Mouse (Mus musculus): Measurements from ENCODE around the gene H2-T22. TPM values are rescaled to one million over a fixed set of nuclear protein-coding genes. Genes with fewer than 3 reads are reported as not detected.
A peak's percentile ranks its signal among the peaks of the same experiment; 100 is the strongest.

H2-T22 gene
- polyA plus RNA-seq, 1 experiment from 2014 or later: 15.0 TPM

DNA sequence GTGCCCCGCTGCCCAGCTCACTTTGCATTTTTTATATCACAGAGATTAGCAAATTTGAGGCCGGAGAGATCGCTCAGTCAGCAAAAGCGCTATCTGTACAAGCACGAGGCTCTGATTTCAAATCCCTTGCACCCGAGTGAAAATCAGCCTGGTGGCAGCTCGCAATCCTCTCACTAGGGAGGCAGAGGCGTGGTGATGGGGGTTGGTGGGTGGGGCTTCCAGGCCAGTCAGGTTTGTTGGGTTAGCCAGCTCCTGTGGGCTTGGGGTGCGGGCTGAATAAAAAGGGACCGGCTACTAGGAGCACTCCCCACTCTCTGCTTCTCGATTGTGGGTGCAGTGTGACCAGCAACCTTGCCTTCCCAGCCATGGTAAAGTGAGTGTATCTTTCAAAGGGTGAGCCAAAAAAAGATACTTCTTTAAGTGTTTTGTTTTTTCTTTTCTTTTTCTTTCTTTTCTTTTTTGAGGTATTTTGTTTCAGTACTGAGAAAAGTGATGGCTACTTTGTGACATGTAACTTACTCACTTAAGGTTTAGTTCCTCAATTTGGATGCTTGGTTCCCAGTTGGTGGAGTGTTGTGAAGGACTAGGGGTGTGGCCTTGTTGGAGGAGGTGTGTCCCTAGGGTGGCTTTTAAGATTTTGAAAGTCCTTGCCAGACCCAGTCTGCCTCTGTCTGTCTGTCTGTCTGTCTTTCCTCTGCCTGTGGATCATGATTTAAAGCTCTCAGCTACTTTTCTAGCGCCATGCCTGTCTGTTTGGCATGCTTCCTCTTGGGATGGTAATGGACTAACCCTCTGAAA is 44.6 kb downstream of the H2-T22 start:
- Histone ChIP-seq H3K9me3 (ENCODE audit: control insufficient read depth, low read length) (no peaks in the 10 kb centered on the region), H3K27me3 (replicated peaks; ENCODE audit: control insufficient read depth, insufficient read depth, low read length) (no peaks in the 10 kb centered on the region), H3K4me1 (replicated peaks; ENCODE audit: control insufficient read depth, insufficient read depth, low read length) (peaks cover 5% of the 10 kb centered on the region), H3K36me3 (ENCODE audit: control insufficient read depth, insufficient read depth, low read length) (no peaks in the 10 kb centered on the region), H3K9ac (ENCODE audit: low read length) (no peak overlapping the region), H3K4me3 (ENCODE audit: low read depth, low read length) (no peak overlapping the region), H3K27ac (ENCODE audit: low read depth) (no peak overlapping the region), H3K4me2 (ENCODE audit: low read length) (no peak overlapping the region)
- WGBS: 68% methylated on average over 12 of the region's 12 CpGs
- no peak for DNase-seq (ENCODE audit: low spot score)
- no peak for ATAC-seq (replicated peaks; ENCODE audit: low FRiP score, low TSS enrichment, low read depth)

DNA sequence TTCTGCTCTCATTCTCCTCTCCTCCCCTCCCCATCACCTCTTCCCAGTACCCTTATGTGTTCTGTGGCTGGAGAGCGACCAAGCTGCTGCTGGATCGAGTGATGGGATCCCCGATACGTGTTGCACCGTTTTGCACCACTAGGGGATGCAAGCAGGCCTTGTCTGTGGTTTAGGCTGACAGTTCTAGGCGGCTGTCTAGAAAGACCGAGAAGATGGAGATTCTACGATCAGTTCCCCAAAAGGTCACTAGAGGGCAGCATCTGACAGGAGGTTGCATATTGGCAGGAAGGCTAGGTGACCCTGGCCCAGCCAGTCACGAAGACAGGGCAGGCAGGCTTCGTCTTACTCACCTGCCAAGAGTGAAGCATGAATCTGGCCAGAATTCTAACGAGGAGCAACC is 45.6 kb downstream of the H2-T22 start:
- Histone ChIP-seq H3K4me3 (ENCODE audit: low read depth, low read length) (no peak overlapping the region), H3K9ac (ENCODE audit: low read length) (no peak overlapping the region), H3K4me2 (ENCODE audit: low read length) (no peak overlapping the region), H3K27me3 (replicated peaks; ENCODE audit: control insufficient read depth, insufficient read depth, low read length) (no peaks in the 10 kb centered on the region), H3K27ac (ENCODE audit: low read depth) (no peak overlapping the region), H3K36me3 (ENCODE audit: control insufficient read depth, insufficient read depth, low read length) (no peaks in the 10 kb centered on the region), H3K9me3 (ENCODE audit: control insufficient read depth, low read length) (no peaks in the 10 kb centered on the region), H3K4me1 (replicated peaks; ENCODE audit: control insufficient read depth, insufficient read depth, low read length) (peaks cover 10% of the 10 kb centered on the region)
- ATAC-seq (replicated peaks; ENCODE audit: low FRiP score, low TSS enrichment, low read depth) (peak; percentile 59), DNase-seq (ENCODE audit: low spot score) (peak; percentile 99)
- 3% methylated on average over 11 of the region's 11 CpGs for WGBS

GRCm38 (mm10) chr17:35994879-35995240 is 47.7 kb downstream of the H2-T22 start:
- ATAC-seq (replicated peaks; ENCODE audit: low FRiP score, low TSS enrichment, low read depth) (no peak), DNase-seq (ENCODE audit: low spot score) (peak; percentile 67)
- H3K4me2 ChIP-seq (ENCODE audit: low read length): peak overlapping the region; percentile 57
- no peaks in the 10 kb centered on the region for H3K9me3 ChIP-seq (ENCODE audit: control insufficient read depth, low read length)
- 1% methylated on average over 14 of the region's 14 CpGs for WGBS
- H3K27me3 ChIP-seq (replicated peaks; ENCODE audit: control insufficient read depth, insufficient read depth, low read length): no peaks in the 10 kb centered on the region
- H3K4me1 ChIP-seq (replicated peaks; ENCODE audit: control insufficient read depth, insufficient read depth, low read length): peaks cover 14% of the 10 kb centered on the region
- peak overlapping the region; percentile 63 for H3K4me3 ChIP-seq (ENCODE audit: low read depth, low read length)
- H3K27ac ChIP-seq (ENCODE audit: low read depth): peak overlapping the region; percentile 39; the same call in 1 of the 2 replicates
- H3K9ac ChIP-seq (ENCODE audit: low read length): peak overlapping the region; percentile 61
- peaks cover under 1% of the 10 kb centered on the region; the same call in 1 of the 2 replicates for H3K36me3 ChIP-seq (ENCODE audit: control insufficient read depth, insufficient read depth, low read length)

GRCm38 (mm10) chr17:35994175-35994878 is 48.2 kb downstream of the H2-T22 start:
- Histone ChIP-seq H3K9ac (ENCODE audit: low read length) (peak overlapping the region; percentile 61), H3K4me3 (ENCODE audit: low read depth, low read length) (peak overlapping the region; percentile 63), H3K27me3 (replicated peaks; ENCODE audit: control insufficient read depth, insufficient read depth, low read length) (no peaks in the 10 kb centered on the region), H3K4me2 (ENCODE audit: low read length) (peak overlapping the region; percentile 57), H3K27ac (ENCODE audit: low read depth) (peak overlapping the region; percentile 39; the same call in 1 of the 2 replicates), H3K4me1 (replicated peaks; ENCODE audit: control insufficient read depth, insufficient read depth, low read length) (peaks cover 14% of the 10 kb centered on the region), H3K36me3 (ENCODE audit: control insufficient read depth, insufficient read depth, low read length) (peaks cover 6% of the 10 kb centered on the region), H3K9me3 (ENCODE audit: control insufficient read depth, low read length) (no peaks in the 10 kb centered on the region)
- ATAC-seq (replicated peaks; ENCODE audit: low FRiP score, low TSS enrichment, low read depth) (peak; percentile 60), DNase-seq (ENCODE audit: low spot score) (peak; percentile 85)
- WGBS: 4% methylated on average over 31 of the region's 31 CpGs

DNA sequence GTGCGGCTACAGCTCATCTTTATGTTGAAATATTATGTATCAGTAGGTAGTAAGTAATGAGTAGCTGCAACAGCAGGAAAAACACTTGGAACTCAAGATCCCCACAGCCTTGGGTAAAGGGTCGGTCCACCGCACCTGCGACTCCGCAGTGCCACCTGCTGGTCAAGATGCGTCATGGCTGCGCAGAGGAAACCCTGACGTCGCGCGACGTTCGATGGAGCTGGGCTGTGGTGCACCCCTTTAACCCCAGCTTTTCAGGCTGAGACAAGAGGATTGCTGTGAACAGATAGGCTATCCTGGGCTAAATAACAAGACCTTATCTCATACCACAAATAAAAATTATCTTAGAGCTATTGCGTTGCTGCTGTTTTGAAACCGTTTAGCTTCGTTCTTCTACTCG is 48.9 kb downstream of the H2-T22 start:
- Histone ChIP-seq H3K4me1 (replicated peaks; ENCODE audit: control insufficient read depth, insufficient read depth, low read length) (peaks cover 14% of the 10 kb centered on the region), H3K36me3 (ENCODE audit: control insufficient read depth, insufficient read depth, low read length) (peaks cover 13% of the 10 kb centered on the region), H3K9ac (ENCODE audit: low read length) (no peak overlapping the region), H3K4me2 (ENCODE audit: low read length) (peak overlapping the region; percentile 57), H3K27ac (ENCODE audit: low read depth) (no peak overlapping the region), H3K27me3 (replicated peaks; ENCODE audit: control insufficient read depth, insufficient read depth, low read length) (no peaks in the 10 kb centered on the region), H3K4me3 (ENCODE audit: low read depth, low read length) (peak overlapping the region; percentile 63), H3K9me3 (ENCODE audit: control insufficient read depth, low read length) (no peaks in the 10 kb centered on the region)
- DNase-seq (ENCODE audit: low spot score) (peak; percentile 94), ATAC-seq (replicated peaks; ENCODE audit: low FRiP score, low TSS enrichment, low read depth) (peak; percentile 68)
- 10% methylated on average over 17 of the region's 17 CpGs for WGBS

- Histone ChIP-seq H3K4me1 (replicated peaks; ENCODE audit: control insufficient read depth, insufficient read depth, low read length) (peaks cover 14% of the 10 kb centered on the region), H3K4me2 (ENCODE audit: low read length) (peak overlapping the region; percentile 2; the same call in 1 of the 2 replicates), H3K36me3 (ENCODE audit: control insufficient read depth, insufficient read depth, low read length) (peaks cover 32% of the 10 kb centered on the region), H3K27me3 (replicated peaks; ENCODE audit: control insufficient read depth, insufficient read depth, low read length) (no peaks in the 10 kb centered on the region), H3K4me3 (ENCODE audit: low read depth, low read length) (no peak overlapping the region), H3K9ac (ENCODE audit: low read length) (no peak overlapping the region), H3K9me3 (ENCODE audit: control insufficient read depth, low read length) (no peaks in the 10 kb centered on the region), H3K27ac (ENCODE audit: low read depth) (peak overlapping the region; percentile 33; the same call in 1 of the 2 replicates)
- ATAC-seq (replicated peaks; ENCODE audit: low FRiP score, low TSS enrichment, low read depth) (no peak), DNase-seq (ENCODE audit: low spot score) (peak; percentile 63)
- 19% methylated on average over 10 of the region's 10 CpGs for WGBS
Measured at GRCm38 (mm10) chr17:35991781-35992180, 50.8 kb downstream of the H2-T22 start.

Other genes with a start within 250 kb of the H2-T22 start
- gene Ier3, start 221.1 kb downstream of the H2-T22 start, polyA plus RNA-seq (2014; fragmentation: Nextera tagmentation; extraction: Ambion mirVana): 4.4 and 5.1 TPM in 2 replicates
- gene Flot1, start 219.5 kb downstream of the H2-T22 start, polyA plus RNA-seq (2014; fragmentation: Nextera tagmentation; extraction: Ambion mirVana): 42.5 and 48.5 TPM in 2 replicates
- gene Tubb5, start 204.4 kb downstream of the H2-T22 start, polyA plus RNA-seq (2014; fragmentation: Nextera tagmentation; extraction: Ambion mirVana): 923 and 1,006 TPM in 2 replicates
- 16.6 and 17.8 TPM in 2 replicates for gene Mdc1, start 201.2 kb downstream of the H2-T22 start, polyA plus RNA-seq (2014; fragmentation: Nextera tagmentation; extraction: Ambion mirVana)
- 62.6 and 69.3 TPM in 2 replicates for gene Nrm, start 181.4 kb downstream of the H2-T22 start, polyA plus RNA-seq (2014; fragmentation: Nextera tagmentation; extraction: Ambion mirVana)
- 21.2 and 23.2 TPM in 2 replicates for gene Ppp1r18, start 177.2 kb downstream of the H2-T22 start, polyA plus RNA-seq (2014; fragmentation: Nextera tagmentation; extraction: Ambion mirVana)
- gene Dhx16, start 162.9 kb downstream of the H2-T22 start, polyA plus RNA-seq (2014; fragmentation: Nextera tagmentation; extraction: Ambion mirVana): 37.2 and 46.1 TPM in 2 replicates
- 26.7 and 30.6 TPM in 2 replicates for gene 2310061I04Rik, start 145.3 kb downstream of the H2-T22 start, polyA plus RNA-seq (2014; fragmentation: Nextera tagmentation; extraction: Ambion mirVana)
- 68.5 and 76.3 TPM in 2 replicates for gene Atat1, start 132.7 kb downstream of the H2-T22 start, polyA plus RNA-seq (2014; fragmentation: Nextera tagmentation; extraction: Ambion mirVana)
- gene Mrps18b, start 126.4 kb downstream of the H2-T22 start, polyA plus RNA-seq (2014; fragmentation: Nextera tagmentation; extraction: Ambion mirVana): 119 and 128 TPM in 2 replicates
- 33.8 and 34.0 TPM in 2 replicates for gene Ppp1r10, start 126.3 kb downstream of the H2-T22 start, polyA plus RNA-seq (2014; fragmentation: Nextera tagmentation; extraction: Ambion mirVana)
- 88.4 and 89.1 TPM in 2 replicates for gene Abcf1, start 73.0 kb downstream of the H2-T22 start, polyA plus RNA-seq (2014; fragmentation: Nextera tagmentation; extraction: Ambion mirVana)
- 37.8 and 38.3 TPM in 2 replicates for gene Gnl1, start 62.9 kb downstream of the H2-T22 start, polyA plus RNA-seq (2014; fragmentation: Nextera tagmentation; extraction: Ambion mirVana)
- gene Prr3, start 62.5 kb downstream of the H2-T22 start, polyA plus RNA-seq (2014; fragmentation: Nextera tagmentation; extraction: Ambion mirVana): 25.3 and 26.1 TPM in 2 replicates
- 2.0 and 3.4 TPM in 2 replicates for gene H2-T24, start 22.2 kb downstream of the H2-T22 start, polyA plus RNA-seq (2014; fragmentation: Nextera tagmentation; extraction: Ambion mirVana)
- 4.9 and 5.7 TPM in 2 replicates for gene H2-T23, start 9.9 kb downstream of the H2-T22 start, polyA plus RNA-seq (2014; fragmentation: Nextera tagmentation; extraction: Ambion mirVana)
- gene Gm6034, start 214 bp upstream of the H2-T22 start, polyA plus RNA-seq (2014; fragmentation: Nextera tagmentation; extraction: Ambion mirVana): not detected in 2 replicates
- gene Gm11127, start 15.6 kb upstream of the H2-T22 start, polyA plus RNA-seq (2014; fragmentation: Nextera tagmentation; extraction: Ambion mirVana): not detected in 2 replicates
- not detected in 2 replicates for gene Gm19684, start 78.9 kb upstream of the H2-T22 start, polyA plus RNA-seq (2014; fragmentation: Nextera tagmentation; extraction: Ambion mirVana)
- not detected in 2 replicates for gene Gm7030, start 86.7 kb upstream of the H2-T22 start, polyA plus RNA-seq (2014; fragmentation: Nextera tagmentation; extraction: Ambion mirVana)
- 0.13 TPM in 1 of 2 replicates, not detected in the other for gene Gm8909, start 125.8 kb upstream of the H2-T22 start, polyA plus RNA-seq (2014; fragmentation: Nextera tagmentation; extraction: Ambion mirVana)
- gene H2-T3, start 147.5 kb upstream of the H2-T22 start, polyA plus RNA-seq (2014; fragmentation: Nextera tagmentation; extraction: Ambion mirVana): 7.9 and 8.2 TPM in 2 replicates
- 156 and 158 TPM in 2 replicates for gene Rpp21, start 215.3 kb upstream of the H2-T22 start, polyA plus RNA-seq (2014; fragmentation: Nextera tagmentation; extraction: Ambion mirVana)
- gene Trim39, start 229.5 kb upstream of the H2-T22 start, polyA plus RNA-seq (2014; fragmentation: Nextera tagmentation; extraction: Ambion mirVana): 11.3 and 13.6 TPM in 2 replicates
- not detected in 2 replicates for gene H2-M10.2, start 243.7 kb upstream of the H2-T22 start, polyA plus RNA-seq (2014; fragmentation: Nextera tagmentation; extraction: Ambion mirVana)